Mouse (Mus musculus): Measurements from ENCODE around the gene Kcnab1.

- TF ChIP-seq POLR2A (IDR thresholded peaks at IDR 0.05; ENCODE audit: insufficient read depth, low read depth, low read length) (no peak), EP300 (IDR thresholded peaks at IDR 0.05; ENCODE audit: insufficient read depth, low read depth, low read length) (no peak), CTCF (IDR thresholded peaks at IDR 0.05) (no peak)
Measured at GRCm38 (mm10) chr3:65136897-65137296, 27.7 kb downstream of the Kcnab1 start.

All from heart, adult 2 months (tissue).